Mouse (Mus musculus): ENCODE measurements around the gene Klrb1f. TPM values are rescaled to one million over a fixed set of nuclear protein-coding genes. Genes with fewer than 3 reads are reported as not detected.

The Klrb1f gene
- polyA plus RNA-seq, 1 experiment = not detected

DNA sequence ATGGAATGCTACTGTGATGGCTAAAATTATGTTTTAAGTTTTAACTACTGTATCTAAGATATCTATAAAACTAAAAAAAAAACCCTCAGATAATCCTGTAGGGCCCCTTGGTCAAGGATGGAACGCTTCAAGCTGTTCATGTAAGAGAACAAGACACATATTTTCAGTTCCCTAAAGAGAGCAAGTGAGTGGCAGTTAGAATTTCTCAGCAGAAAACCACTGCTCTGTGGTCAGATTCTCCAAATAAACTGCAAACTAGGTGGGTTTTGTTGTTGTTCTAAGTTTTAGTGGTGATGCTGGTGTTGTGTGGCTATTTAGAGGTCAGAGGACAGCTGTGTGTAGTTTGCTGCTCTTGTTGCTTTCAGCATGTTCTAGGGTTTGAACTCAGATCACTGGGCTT, 31.3 kb upstream of the Klrb1f start:
- no peak overlapping the region for H3K27ac ChIP-seq (ENCODE audit: insufficient read depth, low read length)
- no peak for TF ChIP-seq CTCF (IDR thresholded peaks at IDR 0.05; ENCODE audit: extremely low read depth, insufficient read depth, low read length)
- TF ChIP-seq POLR2A (IDR thresholded peaks at IDR 0.05; ENCODE audit: extremely low read depth, insufficient read depth, low read length) = no peak
- no peak overlapping the region for H3K4me3 ChIP-seq (ENCODE audit: insufficient read depth, low read length)
- no peaks in the 10 kb centered on the region for H3K4me1 ChIP-seq (ENCODE audit: control insufficient read depth, insufficient read depth, low read length)

DNA sequence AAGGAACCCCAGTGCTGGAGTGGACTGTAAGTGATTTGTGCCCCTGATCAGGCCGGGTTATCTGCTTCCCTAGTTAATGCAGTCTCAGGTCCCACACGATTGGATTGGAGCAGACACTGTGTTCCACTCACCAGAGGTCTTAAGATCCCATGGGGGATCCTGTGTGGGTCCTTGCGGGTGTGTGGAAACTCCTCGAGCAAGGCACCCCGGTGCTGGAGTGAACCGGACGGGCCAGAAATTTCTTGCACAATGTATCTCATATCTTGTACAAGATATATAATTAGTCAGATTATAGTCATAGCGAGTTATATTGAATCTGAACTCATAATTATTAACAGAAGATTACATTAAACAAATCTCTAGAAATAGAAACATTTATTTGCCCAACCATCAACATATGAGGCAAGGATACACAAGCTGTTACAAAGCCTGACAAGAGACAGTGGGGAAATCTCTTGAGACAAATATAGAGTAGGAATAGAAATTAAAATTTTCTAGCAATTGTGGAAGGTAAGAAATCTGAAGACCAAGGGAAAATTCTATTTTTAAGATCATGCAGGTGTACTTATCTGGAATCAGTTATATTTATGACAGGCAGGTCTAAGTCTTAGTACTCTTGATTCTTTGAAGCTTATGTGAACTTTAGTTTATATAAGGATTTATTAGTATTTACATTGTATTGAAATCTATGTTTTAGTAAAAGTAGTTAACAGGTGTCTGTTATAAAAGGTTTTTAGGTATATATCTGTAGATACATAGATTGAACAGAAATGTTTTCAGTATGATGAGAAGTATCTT, 18.1 kb upstream of the Klrb1f start:
- TF ChIP-seq POLR2A (IDR thresholded peaks at IDR 0.05; ENCODE audit: extremely low read depth, insufficient read depth, low read length) (no peak), CTCF (IDR thresholded peaks at IDR 0.05; ENCODE audit: extremely low read depth, insufficient read depth, low read length) (no peak)
- H3K27ac ChIP-seq (ENCODE audit: insufficient read depth, low read length) = no peak overlapping the region
- no peak overlapping the region for H3K4me3 ChIP-seq (ENCODE audit: insufficient read depth, low read length)
- H3K4me1 ChIP-seq (ENCODE audit: control insufficient read depth, insufficient read depth, low read length) = no peaks in the 10 kb centered on the region

DNA sequence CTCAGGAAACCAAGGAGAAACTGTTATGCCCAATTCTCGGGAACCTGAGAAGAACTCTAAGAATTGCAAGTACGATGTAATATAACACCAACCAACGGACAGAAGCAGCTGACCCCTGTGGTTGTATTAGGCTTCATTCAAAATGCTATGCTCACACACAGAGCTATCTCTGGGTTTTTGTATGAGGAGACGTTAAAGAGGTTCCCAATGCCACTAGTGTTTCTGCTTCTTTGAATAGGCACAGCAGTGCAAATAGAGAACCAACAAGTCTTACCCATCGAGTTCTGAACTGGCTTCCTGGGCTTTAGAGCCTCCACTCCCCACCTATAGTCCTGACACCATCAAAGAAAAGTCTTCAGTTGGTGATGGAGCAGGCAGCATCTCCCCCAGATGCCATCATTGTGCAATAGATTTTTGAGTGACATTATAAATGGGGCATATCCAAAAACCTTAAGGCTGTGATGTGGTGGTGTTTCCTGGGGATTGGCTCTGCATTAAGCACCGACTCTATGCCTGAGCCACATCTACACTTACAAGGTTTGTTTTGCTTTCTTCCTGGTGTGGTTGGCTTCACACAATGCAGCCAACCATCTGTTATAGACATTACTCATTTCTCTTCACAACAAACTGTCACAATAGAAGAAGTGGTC, 15.4 kb upstream of the Klrb1f start:
- H3K4me1 ChIP-seq (ENCODE audit: control insufficient read depth, insufficient read depth, low read length) = no peaks in the 10 kb centered on the region
- TF ChIP-seq POLR2A (IDR thresholded peaks at IDR 0.05; ENCODE audit: extremely low read depth, insufficient read depth, low read length) = no peak
- TF ChIP-seq CTCF (IDR thresholded peaks at IDR 0.05; ENCODE audit: extremely low read depth, insufficient read depth, low read length) = no peak
- no peak overlapping the region for H3K27ac ChIP-seq (ENCODE audit: insufficient read depth, low read length)
- H3K4me3 ChIP-seq (ENCODE audit: insufficient read depth, low read length) = no peak overlapping the region

DNA sequence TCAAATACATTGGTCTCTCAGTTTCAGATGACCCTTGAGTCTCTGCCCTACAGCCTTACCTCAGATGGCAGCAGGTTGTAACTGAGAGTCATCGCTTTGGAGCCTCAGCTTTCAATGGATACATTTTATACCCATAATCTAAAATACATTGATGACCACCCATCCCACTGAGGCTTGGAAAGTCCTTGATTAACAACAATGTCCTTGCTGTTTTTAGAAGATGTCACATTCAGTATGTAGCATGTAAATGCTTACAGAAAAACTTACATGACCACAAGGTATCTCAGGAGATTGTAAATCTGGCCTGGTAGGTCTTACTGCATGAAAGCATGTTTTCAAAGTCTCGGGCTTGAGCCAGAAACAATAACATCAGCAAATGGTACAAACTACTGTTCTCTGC, 14.7 kb upstream of the Klrb1f start:
- Histone ChIP-seq H3K4me3 (ENCODE audit: insufficient read depth, low read length) (no peak overlapping the region), H3K4me1 (ENCODE audit: control insufficient read depth, insufficient read depth, low read length) (no peaks in the 10 kb centered on the region), H3K27ac (ENCODE audit: insufficient read depth, low read length) (no peak overlapping the region)
- TF ChIP-seq POLR2A (IDR thresholded peaks at IDR 0.05; ENCODE audit: extremely low read depth, insufficient read depth, low read length) = no peak
- TF ChIP-seq CTCF (IDR thresholded peaks at IDR 0.05; ENCODE audit: extremely low read depth, insufficient read depth, low read length) = no peak

DNA sequence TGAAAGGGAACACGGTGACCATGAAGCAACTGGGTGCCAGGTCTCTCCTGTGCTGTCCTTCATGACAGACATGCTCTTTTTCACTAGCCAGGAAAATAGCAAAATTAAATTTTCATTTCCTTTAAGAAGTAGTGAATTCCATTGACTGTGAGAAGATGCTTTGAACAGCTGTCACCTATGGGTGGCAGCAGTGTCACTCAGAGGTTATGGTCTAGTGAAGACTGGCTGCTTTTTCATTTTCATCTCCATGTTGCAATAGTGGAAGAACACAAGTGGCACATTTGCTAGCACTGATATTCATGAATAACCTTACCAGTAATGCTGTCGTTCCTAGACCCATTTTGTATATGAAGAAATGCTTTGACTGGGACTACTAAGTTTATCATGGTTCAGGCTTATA, 12.3 kb upstream of the Klrb1f start:
- no peak overlapping the region for H3K4me3 ChIP-seq (ENCODE audit: insufficient read depth, low read length)
- H3K27ac ChIP-seq (ENCODE audit: insufficient read depth, low read length) = no peak overlapping the region
- no peaks in the 10 kb centered on the region for H3K4me1 ChIP-seq (ENCODE audit: control insufficient read depth, insufficient read depth, low read length)
- no peak for TF ChIP-seq POLR2A (IDR thresholded peaks at IDR 0.05; ENCODE audit: extremely low read depth, insufficient read depth, low read length)
- peak; percentile 37; the same call in 1 of the 2 replicates for TF ChIP-seq CTCF (IDR thresholded peaks at IDR 0.05; ENCODE audit: extremely low read depth, insufficient read depth, low read length)

DNA sequence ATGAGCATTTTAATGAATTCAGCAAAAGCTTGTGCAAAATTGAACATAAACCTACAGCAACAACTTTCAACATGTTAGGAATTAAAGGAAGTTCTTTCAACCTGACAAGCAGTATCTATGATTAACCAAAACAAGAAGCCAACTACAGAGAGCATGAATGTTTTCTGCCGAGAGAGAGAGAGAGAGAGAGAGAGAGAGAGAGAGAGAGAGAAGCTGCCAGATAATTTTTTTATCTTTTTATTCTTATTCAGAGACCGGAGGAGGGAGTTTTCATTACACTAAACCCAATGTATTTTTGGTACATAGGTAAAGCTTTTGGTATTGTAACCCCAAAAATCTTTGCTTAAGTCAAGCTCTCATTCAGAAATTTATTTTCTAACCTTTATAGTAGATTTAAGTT, 10.7 kb upstream of the Klrb1f start:
- no peaks in the 10 kb centered on the region for H3K4me1 ChIP-seq (ENCODE audit: control insufficient read depth, insufficient read depth, low read length)
- TF ChIP-seq CTCF (IDR thresholded peaks at IDR 0.05; ENCODE audit: extremely low read depth, insufficient read depth, low read length) = no peak
- TF ChIP-seq POLR2A (IDR thresholded peaks at IDR 0.05; ENCODE audit: extremely low read depth, insufficient read depth, low read length) = no peak
- H3K27ac ChIP-seq (ENCODE audit: insufficient read depth, low read length) = no peak overlapping the region
- no peak overlapping the region for H3K4me3 ChIP-seq (ENCODE audit: insufficient read depth, low read length)

DNA sequence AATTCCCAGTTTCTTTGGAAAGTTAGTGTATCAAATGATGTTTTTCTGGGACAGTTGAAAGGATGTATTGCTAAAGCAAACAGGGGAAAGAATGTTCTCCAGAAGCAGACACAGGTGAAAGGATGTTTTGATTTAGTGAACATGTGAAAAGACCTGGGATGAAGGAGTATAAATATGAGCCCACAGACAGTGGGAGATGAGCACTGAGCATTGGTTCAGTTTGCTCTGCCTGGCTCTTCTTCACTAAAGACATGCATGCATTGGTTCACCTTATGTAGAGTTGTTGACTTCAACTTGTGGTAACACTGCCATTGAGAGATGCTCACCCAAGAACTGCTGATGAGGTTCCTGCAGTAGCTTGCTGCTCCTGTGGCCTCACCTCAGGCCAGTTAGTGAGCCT, 9.4 kb upstream of the Klrb1f start:
- no peak for TF ChIP-seq POLR2A (IDR thresholded peaks at IDR 0.05; ENCODE audit: extremely low read depth, insufficient read depth, low read length)
- no peak for TF ChIP-seq CTCF (IDR thresholded peaks at IDR 0.05; ENCODE audit: extremely low read depth, insufficient read depth, low read length)
- no peak overlapping the region for H3K27ac ChIP-seq (ENCODE audit: insufficient read depth, low read length)
- no peaks in the 10 kb centered on the region for H3K4me1 ChIP-seq (ENCODE audit: control insufficient read depth, insufficient read depth, low read length)
- H3K4me3 ChIP-seq (ENCODE audit: insufficient read depth, low read length) = no peak overlapping the region

DNA sequence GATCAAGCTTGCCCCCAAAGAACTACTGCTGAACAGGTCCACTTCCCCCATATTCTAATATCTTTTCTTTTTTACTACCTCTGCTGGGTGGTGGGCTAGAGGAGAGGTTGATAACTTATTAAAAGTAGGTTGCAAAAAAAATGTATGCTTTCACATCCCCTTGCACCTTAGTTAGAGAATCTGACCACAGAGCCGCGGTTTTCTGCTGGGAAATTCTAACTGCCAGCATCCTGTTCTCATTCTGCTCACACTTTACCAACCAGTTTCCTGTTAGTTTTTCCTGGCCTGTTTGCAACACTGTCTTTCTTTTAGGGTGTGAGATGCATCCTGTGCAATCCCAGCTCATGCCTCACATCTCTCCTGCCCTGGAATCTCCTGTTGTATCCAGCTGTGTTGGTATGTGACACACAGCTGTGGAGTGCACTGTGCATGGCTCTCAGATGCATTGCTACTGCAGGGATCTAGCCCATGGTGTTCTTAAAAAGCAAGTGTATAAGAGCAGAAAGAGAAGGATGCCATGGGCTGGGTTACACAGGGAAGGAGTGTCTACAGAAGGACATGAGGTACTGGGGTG, 8.7 kb upstream of the Klrb1f start:
- Histone ChIP-seq H3K27ac (ENCODE audit: insufficient read depth, low read length) (no peak overlapping the region), H3K4me1 (ENCODE audit: control insufficient read depth, insufficient read depth, low read length) (no peaks in the 10 kb centered on the region), H3K4me3 (ENCODE audit: insufficient read depth, low read length) (no peak overlapping the region)
- TF ChIP-seq CTCF (IDR thresholded peaks at IDR 0.05; ENCODE audit: extremely low read depth, insufficient read depth, low read length) (no peak), POLR2A (IDR thresholded peaks at IDR 0.05; ENCODE audit: extremely low read depth, insufficient read depth, low read length) (no peak)

DNA sequence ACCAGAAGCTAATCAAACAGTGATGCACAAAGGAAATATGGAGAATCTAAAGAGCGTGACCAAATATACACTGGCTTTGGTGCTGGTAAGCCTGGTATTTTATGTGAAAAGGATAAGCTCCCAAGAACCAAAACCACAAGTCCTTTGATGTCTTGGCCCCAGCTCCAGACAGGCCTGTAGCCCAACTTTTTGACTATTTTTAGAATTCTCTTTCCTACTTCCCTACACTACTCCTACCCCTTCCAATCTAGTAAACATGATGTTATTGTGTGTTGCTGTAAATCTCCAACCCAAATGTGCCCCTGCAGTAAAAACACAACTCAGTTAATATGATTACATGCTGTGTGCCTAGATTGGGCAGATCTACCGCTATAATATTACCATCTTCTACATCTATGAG, 4.2 kb upstream of the Klrb1f start:
- H3K4me3 ChIP-seq (ENCODE audit: insufficient read depth, low read length) = no peak overlapping the region
- TF ChIP-seq CTCF (IDR thresholded peaks at IDR 0.05; ENCODE audit: extremely low read depth, insufficient read depth, low read length) (no peak), POLR2A (IDR thresholded peaks at IDR 0.05; ENCODE audit: extremely low read depth, insufficient read depth, low read length) (no peak)
- H3K27ac ChIP-seq (ENCODE audit: insufficient read depth, low read length) = no peak overlapping the region
- H3K4me1 ChIP-seq (ENCODE audit: control insufficient read depth, insufficient read depth, low read length) = no peaks in the 10 kb centered on the region

DNA sequence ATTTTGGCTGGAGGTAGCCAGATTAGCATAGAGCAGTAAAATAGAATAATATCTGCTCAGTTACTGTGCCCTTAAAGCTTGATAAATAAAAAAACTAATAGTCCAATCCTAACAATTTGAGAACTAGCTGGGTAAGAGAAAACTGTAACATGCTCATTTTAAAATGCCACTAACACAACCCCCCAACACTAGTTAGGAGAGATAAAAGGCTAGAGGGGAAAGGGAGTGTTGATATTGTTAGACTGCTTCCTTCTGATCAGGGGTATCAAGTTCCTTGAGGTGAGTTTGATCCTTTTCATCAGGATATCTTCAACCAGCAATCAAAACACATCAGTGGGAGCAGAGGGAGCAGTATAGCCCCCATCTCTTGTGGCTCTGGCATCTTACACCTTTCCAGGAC, 3.2 kb upstream of the Klrb1f start:
- Histone ChIP-seq H3K4me3 (ENCODE audit: insufficient read depth, low read length) (no peak overlapping the region), H3K27ac (ENCODE audit: insufficient read depth, low read length) (no peak overlapping the region), H3K4me1 (ENCODE audit: control insufficient read depth, insufficient read depth, low read length) (no peaks in the 10 kb centered on the region)
- no peak for TF ChIP-seq CTCF (IDR thresholded peaks at IDR 0.05; ENCODE audit: extremely low read depth, insufficient read depth, low read length)
- no peak for TF ChIP-seq POLR2A (IDR thresholded peaks at IDR 0.05; ENCODE audit: extremely low read depth, insufficient read depth, low read length)

Data from cortical plate, adult 2 months (tissue).